Mouse (Mus musculus) liver, embryonic 12.5 days (tissue): ENCODE data around the gene E130309D02Rik. TPM values are rescaled to one million over a fixed set of nuclear protein-coding genes. Genes with fewer than 3 reads are reported as not detected.

Experiments used
- ATAC-seq: fragments of 200-750 bp; cut with Nextera tagmentation; 2 replicates; pipeline ENCODE4 v1.8.0; 2017; ENCODE audit warnings: moderate number of reproducible peaks, mild to moderate bottlenecking, moderate library complexity
- H3K27ac ChIP-seq: fragments of 300-500 bp; sonication (generic); 2 replicates; pipeline ENCODE4 v1.5.1; 2016; ENCODE audit warnings: mild to moderate bottlenecking
- H3K27me3 ChIP-seq: fragments of 300-500 bp; sonication (generic); replicated peaks from 2 replicates; pipeline ENCODE4 v1.6.1; 2016; ENCODE audit warnings: mild to moderate bottlenecking, moderate library complexity
- H3K36me3 ChIP-seq: fragments of 300-500 bp; sonication (generic); 2 replicates; pipeline ENCODE4 v1.6.1; 2016; ENCODE audit warnings: mild to moderate bottlenecking, moderate library complexity
- H3K4me1 ChIP-seq: fragments of 300-500 bp; sonication (generic); 2 replicates; pipeline ENCODE4 v1.6.1; 2016
- H3K4me2 ChIP-seq: fragments of 300-500 bp; sonication (generic); 2 replicates; pipeline ENCODE4 v1.6.1; 2016; ENCODE audit warnings: mild to moderate bottlenecking, moderate library complexity
- H3K4me3 ChIP-seq: fragments of 300-500 bp; sonication (generic); 2 replicates; pipeline ENCODE4 v1.5.1; 2016; ENCODE audit warnings: mild to moderate bottlenecking, moderate library complexity
- H3K9ac ChIP-seq: fragments of 300-500 bp; sonication (generic); 2 replicates; pipeline ENCODE4 v1.6.1; 2016; ENCODE audit warnings: mild to moderate bottlenecking, moderate library complexity
- H3K9me3 ChIP-seq: fragments of 300-500 bp; sonication (generic); replicated peaks from 2 replicates; pipeline ENCODE4 v1.6.1; 2016; ENCODE audit warnings: mild to moderate bottlenecking, moderate library complexity
- WGBS: fragments of 180-500 bp; shearing (Covaris S2); methylation state at CpG from one replicate; pipeline ENCODE4 v1.1.7; 2016; ENCODE audit not compliant: insufficient replicate concordance; 5-methylcytosine and 5-hydroxymethylcytosine counted together
- polyA plus RNA-seq: library from polyadenylated mRNA; unstranded; fragments of >200 nt; fragmentation: Nextera tagmentation; extraction: Ambion mirVana; gene quantifications from 2 replicates; pipeline ENCODE4 v1.2.1, GENCODE M21; 2016

Gene E130309D02Rik
- polyA plus RNA-seq, 1 experiment from 2014 or later: 44.8 TPM

DNA sequence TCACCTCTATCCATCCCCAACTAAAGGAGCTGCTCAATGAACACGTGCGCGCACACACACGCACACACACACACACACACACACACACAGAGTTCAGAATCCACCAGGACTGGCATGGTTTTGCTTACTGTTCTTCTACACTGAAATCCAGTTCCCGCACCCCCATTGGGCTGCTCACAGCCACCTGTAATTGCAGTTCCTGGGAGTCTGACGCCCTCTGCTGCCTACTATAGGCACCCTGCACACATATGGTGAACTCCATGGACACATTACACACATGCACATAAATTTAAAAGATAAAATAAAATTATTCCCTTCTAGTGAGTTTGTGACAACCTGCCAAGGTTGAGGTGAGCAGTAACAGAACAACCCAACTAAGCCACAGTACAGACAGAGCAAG lies 30.4 kb downstream of the E130309D02Rik start:
- WGBS: 39% methylated on average over 6 of the region's 6 CpGs
- H3K27me3 ChIP-seq: peaks cover 88% of the 10 kb centered on the region
- no peak for ATAC-seq

DNA sequence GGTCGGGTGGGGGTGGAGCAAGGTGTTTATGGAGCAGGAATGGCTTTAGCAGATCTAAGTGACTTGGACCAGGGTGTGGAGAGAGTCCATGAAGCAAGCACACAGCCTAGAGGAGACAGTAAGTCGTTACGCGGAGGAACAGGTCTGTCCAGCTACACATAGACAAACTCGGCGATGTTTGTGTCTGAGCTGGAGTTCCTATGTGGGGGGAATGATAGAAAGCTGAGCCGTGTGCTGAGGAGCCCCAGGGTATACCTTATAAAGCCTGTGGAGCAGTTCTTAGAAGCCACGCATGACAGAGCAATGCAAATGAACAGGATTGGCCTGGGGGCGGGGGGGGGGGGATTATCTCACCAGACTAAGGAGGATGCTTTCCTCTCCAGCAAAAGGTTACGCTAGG lies 35.9 kb downstream of the E130309D02Rik start:
- H3K4me1 ChIP-seq: no peaks in the 10 kb centered on the region
- H3K27ac ChIP-seq: no peak overlapping the region
- no peak overlapping the region for H3K4me2 ChIP-seq
- 40% methylated on average over 10 of the region's 10 CpGs for WGBS
- H3K36me3 ChIP-seq: no peaks in the 10 kb centered on the region
- H3K9me3 ChIP-seq: no peaks in the 10 kb centered on the region
- ATAC-seq: no peak
- no peak overlapping the region for H3K4me3 ChIP-seq
- peaks cover 80% of the 10 kb centered on the region for H3K27me3 ChIP-seq
- no peak overlapping the region for H3K9ac ChIP-seq

More for the DNA sequence above, 30.4 kb downstream of the E130309D02Rik start:
- Histone ChIP-seq H3K9me3 (no peaks in the 10 kb centered on the region; the same call in 1 of the 2 replicates), H3K4me1 (0 out of 2 replicates have a peak, but pooled peaks cover 5% of the 10 kb centered on the region), H3K4me2 (no peak overlapping the region), H3K27ac (no peak overlapping the region), H3K36me3 (no peaks in the 10 kb centered on the region), H3K9ac (no peak overlapping the region), H3K4me3 (no peak overlapping the region)

GRCm38 (mm10) chr5:143275761-143276160 lies 39.4 kb downstream of the E130309D02Rik start:
- no peaks in the 10 kb centered on the region for H3K9me3 ChIP-seq
- H3K36me3 ChIP-seq: no peaks in the 10 kb centered on the region
- H3K4me3 ChIP-seq: no peak overlapping the region
- no peak for ATAC-seq
- no peaks in the 10 kb centered on the region for H3K4me1 ChIP-seq
- H3K4me2 ChIP-seq: no peak overlapping the region
- 34% methylated on average over 5 of the region's 5 CpGs for WGBS
- H3K27ac ChIP-seq: no peak overlapping the region
- no peak overlapping the region for H3K9ac ChIP-seq
- H3K27me3 ChIP-seq: peaks cover 65% of the 10 kb centered on the region

DNA sequence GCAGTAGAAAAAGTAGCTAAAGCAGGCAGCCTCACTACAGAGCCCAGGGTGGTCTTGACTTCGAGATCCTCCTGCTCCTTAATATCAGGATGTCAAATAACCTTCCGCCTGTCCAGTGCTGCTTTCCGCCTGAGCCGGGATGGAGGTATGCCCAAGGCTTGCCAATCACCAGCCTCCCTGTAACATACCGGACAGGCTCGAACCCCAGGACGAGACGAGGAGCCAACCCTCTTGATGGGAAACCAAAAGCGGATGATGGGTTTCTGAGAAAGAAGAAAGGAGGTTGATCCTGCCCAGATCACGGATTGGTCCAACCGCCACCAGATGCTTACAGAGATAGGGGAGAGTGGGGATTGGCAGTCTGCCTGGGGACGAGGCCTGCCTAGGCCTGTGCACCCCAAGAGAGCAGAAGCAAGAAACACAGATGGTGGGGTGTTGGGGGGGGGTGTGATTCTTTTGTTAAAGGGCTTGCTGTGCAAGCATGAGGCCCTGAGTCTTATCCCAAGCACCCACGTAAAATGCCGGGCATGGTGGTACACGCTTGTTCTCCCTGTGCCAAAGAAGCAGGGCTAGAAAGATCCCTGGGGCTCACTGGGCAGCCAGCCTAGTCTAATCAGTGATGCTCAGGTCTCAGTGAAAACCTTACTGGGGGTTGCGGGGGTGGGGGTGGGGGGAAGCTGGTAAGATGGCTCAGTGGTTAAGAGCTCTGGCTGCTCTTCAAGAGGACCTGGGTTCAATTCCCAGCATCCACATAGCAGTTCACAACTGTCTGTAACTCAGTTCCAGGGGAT lies 42.4 kb downstream of the E130309D02Rik start:
- WGBS: 76% methylated on average over 16 of the region's 16 CpGs
- H3K4me3 ChIP-seq: no peak overlapping the region
- no peak overlapping the region for H3K4me2 ChIP-seq
- H3K27me3 ChIP-seq: peaks cover 67% of the 10 kb centered on the region
- no peak for ATAC-seq
- no peak overlapping the region for H3K27ac ChIP-seq
- no peaks in the 10 kb centered on the region for H3K36me3 ChIP-seq
- no peak overlapping the region for H3K9ac ChIP-seq
- no peaks in the 10 kb centered on the region for H3K9me3 ChIP-seq
- H3K4me1 ChIP-seq: peaks cover 19% of the 10 kb centered on the region

GRCm38 (mm10) chr5:143272108-143272507 lies 43.1 kb downstream of the E130309D02Rik start:
- Histone ChIP-seq H3K36me3 (no peaks in the 10 kb centered on the region), H3K27me3 (peaks cover 67% of the 10 kb centered on the region), H3K9ac (no peak overlapping the region), H3K9me3 (no peaks in the 10 kb centered on the region), H3K4me3 (no peak overlapping the region), H3K27ac (no peak overlapping the region), H3K4me1 (peaks cover 19% of the 10 kb centered on the region), H3K4me2 (no peak overlapping the region)
- 45% methylated on average over 3 of the region's 3 CpGs for WGBS
- no peak for ATAC-seq

GRCm38 (mm10) chr5:143271642-143272041 lies 43.5 kb downstream of the E130309D02Rik start:
- no peak for ATAC-seq
- Histone ChIP-seq H3K9me3 (no peaks in the 10 kb centered on the region), H3K27ac (no peak overlapping the region), H3K27me3 (peaks cover 66% of the 10 kb centered on the region), H3K4me1 (peaks cover 19% of the 10 kb centered on the region), H3K4me3 (no peak overlapping the region), H3K36me3 (no peaks in the 10 kb centered on the region), H3K9ac (no peak overlapping the region), H3K4me2 (no peak overlapping the region)
- WGBS: 60% methylated on average over 6 of the region's 6 CpGs

DNA sequence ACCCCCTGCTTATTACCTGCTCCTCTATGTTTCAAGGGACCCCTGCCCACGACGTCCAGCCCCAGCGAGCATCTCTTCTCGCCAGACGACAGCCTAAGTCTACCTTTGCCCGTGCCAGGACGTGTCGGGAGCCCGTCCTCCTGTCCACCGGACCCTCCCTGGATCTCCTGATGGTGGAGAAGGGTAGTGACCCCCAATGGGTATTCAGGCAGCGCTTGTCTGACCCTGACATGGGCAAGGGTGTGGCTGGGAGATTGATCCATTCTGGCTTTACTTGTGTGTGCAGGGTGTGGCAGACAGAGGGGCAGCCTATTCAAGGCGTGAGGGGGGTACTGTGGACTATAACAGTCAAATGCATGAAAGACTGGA lies 45.0 kb downstream of the E130309D02Rik start:
- peak overlapping the region; percentile 62 for H3K9ac ChIP-seq
- H3K27me3 ChIP-seq: peaks cover 55% of the 10 kb centered on the region
- H3K9me3 ChIP-seq: no peaks in the 10 kb centered on the region
- ATAC-seq: no peak
- H3K36me3 ChIP-seq: no peaks in the 10 kb centered on the region
- WGBS: 8% methylated on average over 12 of the region's 12 CpGs
- peak overlapping the region; percentile 72 for H3K4me3 ChIP-seq
- peak overlapping the region; percentile 86 for H3K4me2 ChIP-seq
- H3K4me1 ChIP-seq: peaks cover 19% of the 10 kb centered on the region
- H3K27ac ChIP-seq: no peak overlapping the region

GRCm38 (mm10) chr5:143269363-143270150 lies 45.6 kb downstream of the E130309D02Rik start, which contains the start of gene Zfp316:
TSS of gene Zfp316 (minus strand) at chr5:143270022.
- 2% methylated on average over 79 of the region's 79 CpGs for WGBS
- peak within 1 kb of the TSS; percentile 86 for H3K4me2 ChIP-seq
- peak within 1 kb of the TSS; percentile 72 for H3K4me3 ChIP-seq
- H3K9me3 ChIP-seq: no peaks in the 10 kb centered on the region
- ATAC-seq: peak; percentile 58
- H3K9ac ChIP-seq: peak within 1 kb of the TSS; percentile 62
- peaks cover 50% of the 10 kb centered on the region for H3K27me3 ChIP-seq
- peaks cover 19% of the 10 kb centered on the region for H3K4me1 ChIP-seq
- H3K36me3 ChIP-seq: no peaks in the 10 kb centered on the region
- H3K27ac ChIP-seq: peak within 1 kb of the TSS; percentile 65; the same call in 1 of the 2 replicates

GRCm38 (mm10) chr5:143268985-143269362 lies 46.2 kb downstream of the E130309D02Rik start:
- WGBS: 33% methylated on average over 8 of the region's 8 CpGs

DNA sequence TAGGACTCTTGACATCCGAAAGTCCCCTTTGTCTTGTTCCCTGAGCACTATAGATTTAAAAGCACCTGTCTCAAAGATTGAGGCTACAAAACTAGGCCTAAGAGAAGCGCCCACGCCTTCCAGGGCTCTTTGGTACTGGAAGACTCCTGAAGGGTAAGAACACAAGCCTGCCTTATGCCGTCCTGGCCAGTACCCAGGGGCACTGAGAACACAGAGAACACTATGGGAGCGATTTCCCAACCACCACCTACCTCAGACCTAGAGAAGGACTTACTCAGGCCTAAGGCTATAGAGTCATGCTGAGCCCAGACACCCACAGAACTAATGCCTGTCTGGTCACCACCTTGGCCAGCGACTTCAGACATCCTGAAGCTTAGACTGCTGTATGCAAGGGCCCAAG lies 48.4 kb downstream of the E130309D02Rik start:
- 60% methylated on average over 6 of the region's 6 CpGs for WGBS
- no peak overlapping the region for H3K27ac ChIP-seq

More at GRCm38 (mm10) chr5:143268985-143269362, 46.2 kb downstream of the E130309D02Rik start:
- no peaks in the 10 kb centered on the region for H3K36me3 ChIP-seq
- ATAC-seq: no peak
- no peak overlapping the region for H3K27ac ChIP-seq
- peak overlapping the region; percentile 86 for H3K4me2 ChIP-seq
- H3K4me3 ChIP-seq: peak overlapping the region; percentile 72
- no peaks in the 10 kb centered on the region for H3K9me3 ChIP-seq
- peaks cover 50% of the 10 kb centered on the region for H3K27me3 ChIP-seq
- H3K9ac ChIP-seq: no peak overlapping the region
- peaks cover 19% of the 10 kb centered on the region for H3K4me1 ChIP-seq

GRCm38 (mm10) chr5:143265409-143265808 lies 49.8 kb downstream of the E130309D02Rik start:
- ATAC-seq: no peak
- H3K27me3 ChIP-seq: peaks cover 48% of the 10 kb centered on the region
- no peak overlapping the region for H3K9ac ChIP-seq
- H3K4me1 ChIP-seq: peaks cover 16% of the 10 kb centered on the region
- no peaks in the 10 kb centered on the region for H3K9me3 ChIP-seq
- no peak overlapping the region for H3K4me2 ChIP-seq
- no peak overlapping the region for H3K27ac ChIP-seq
- H3K36me3 ChIP-seq: 0 out of 2 replicates have a peak, but pooled peaks cover 6% of the 10 kb centered on the region
- 39% methylated on average over 1 of the region's 1 CpGs for WGBS
- H3K4me3 ChIP-seq: no peak overlapping the region

More for the DNA sequence above, 48.4 kb downstream of the E130309D02Rik start:
- Histone ChIP-seq H3K27me3 (peaks cover 60% of the 10 kb centered on the region), H3K9me3 (no peaks in the 10 kb centered on the region), H3K4me3 (no peak overlapping the region), H3K9ac (no peak overlapping the region), H3K36me3 (0 out of 2 replicates have a peak, but pooled peaks cover 6% of the 10 kb centered on the region), H3K4me1 (peaks cover 19% of the 10 kb centered on the region), H3K4me2 (no peak overlapping the region)
- ATAC-seq: no peak

- 80% methylated on average over 10 of the region's 10 CpGs for WGBS
- peaks cover 9% of the 10 kb centered on the region for H3K4me1 ChIP-seq
- H3K4me3 ChIP-seq: no peak overlapping the region
- no peak overlapping the region for H3K27ac ChIP-seq
- H3K36me3 ChIP-seq: 0 out of 2 replicates have a peak, but pooled peaks cover 6% of the 10 kb centered on the region
- no peak overlapping the region for H3K4me2 ChIP-seq
- peaks cover 47% of the 10 kb centered on the region for H3K27me3 ChIP-seq
- H3K9ac ChIP-seq: no peak overlapping the region
- no peaks in the 10 kb centered on the region for H3K9me3 ChIP-seq
- no peak for ATAC-seq
Measured at GRCm38 (mm10) chr5:143264689-143265088, 50.5 kb downstream of the E130309D02Rik start.
